Mouse (Mus musculus) 3T3-L1 (cell line): ENCODE measurements around the gene Cd2bp2.

Experiments
- DNase-seq: peaks from one replicate; pipeline ENCODE4 v3.0.0-alpha.2; 2015; ENCODE audit warnings: low read depth, low spot score

The Cd2bp2 gene

GRCm38 (mm10) chr7:127142214-127142613, 53.6 kb downstream of the Cd2bp2 start:
- no peak for DNase-seq
